Mouse (Mus musculus) liver, adult (tissue): ENCODE measurements around the gene Grem1.

Source experiments
- GATA4 ChIP-seq: IDR thresholded peaks from 2 replicates; pipeline ENCODE4 v1.6.1; 2014; ENCODE audit warnings: mild to moderate bottlenecking, low read length; ENCODE audit not compliant: insufficient replicate concordance

Gene Grem1

GRCm38 (mm10) chr2:113696222-113696621, 62.2 kb downstream of the Grem1 start:
- TF ChIP-seq GATA4 = no peak
